Mouse (Mus musculus) heart, postnatal 0 days (tissue): ENCODE measurements at regions not wholly inside any gene's neighbourhood (a gene's known extent, or its start where the extent isn't known, plus 50 kb on each side); places are given as distances from the start of the nearest gene placed in this dataset.

Experiments
- CTCF ChIP-seq: IDR thresholded peaks from 2 replicates; pipeline ENCODE4 v1.5.1; 2016; ENCODE audit warnings: antibody characterized with exemption, control low read depth, low read depth
- EP300 ChIP-seq: IDR thresholded peaks from 2 replicates; pipeline ENCODE4 v1.6.1; 2016; ENCODE audit warnings: antibody characterized with exemption, low read depth

DNA sequence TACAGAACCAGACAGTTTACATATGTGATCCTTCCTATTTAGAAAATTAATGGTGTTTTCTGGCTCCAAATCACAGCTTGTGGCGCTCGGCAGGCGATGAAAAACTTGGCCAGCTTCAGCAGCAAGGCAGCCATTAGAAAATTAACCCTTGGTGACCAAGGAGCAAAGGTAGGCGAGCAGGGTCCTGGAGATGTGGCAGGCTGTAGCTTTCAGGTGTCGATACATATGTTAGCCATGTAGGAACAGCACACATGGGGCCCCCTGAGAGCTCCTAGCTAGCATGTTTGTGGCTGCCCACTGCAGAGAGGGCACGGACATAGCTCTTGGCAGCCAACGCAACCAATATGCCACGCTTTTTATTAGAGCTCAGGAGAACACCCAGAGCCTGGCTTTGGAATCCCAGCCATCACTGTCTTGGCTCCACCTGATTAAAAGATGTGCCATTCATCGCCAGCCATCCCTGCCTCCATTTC is 902.4 kb downstream of the Bcl11a start:
- no peak for TF ChIP-seq CTCF
- TF ChIP-seq EP300 = no peak
